Mouse (Mus musculus): ENCODE measurements around the gene Mettl14. TPM values are rescaled to one million over a fixed set of nuclear protein-coding genes. Genes with fewer than 3 reads are reported as not detected.

Mettl14 gene
- polyA plus RNA-seq, 1 experiment from 2014 or later = 17.9 TPM

GRCm38 (mm10) chr3:123335480-123335879, 50.4 kb downstream of the Mettl14 start:
- ATAC-seq (replicated peaks; ENCODE audit: insufficient number of reproducible peaks, low FRiP score, low TSS enrichment) = no peak
- no peaks in the 10 kb centered on the region for H3K9me3 ChIP-seq (replicated peaks; ENCODE audit: control insufficient read depth, low read length)
- H3K4me1 ChIP-seq (ENCODE audit: control insufficient read depth, insufficient read depth, low read length) = peaks cover 22% of the 10 kb centered on the region
- H3K36me3 ChIP-seq (ENCODE audit: control insufficient read depth, insufficient read depth, low read length) = 0 out of 2 replicates have a peak, but pooled peaks cover 2% of the 10 kb centered on the region
- H3K27ac ChIP-seq (ENCODE audit: low read depth, low read length) = no peak overlapping the region
- H3K9ac ChIP-seq (ENCODE audit: low read depth, low read length) = no peak overlapping the region
- no peak overlapping the region for H3K4me2 ChIP-seq
- H3K27me3 ChIP-seq (ENCODE audit: control insufficient read depth, insufficient read depth, low read length) = no peaks in the 10 kb centered on the region
- H3K4me3 ChIP-seq (ENCODE audit: low read depth, low read length) = no peak overlapping the region
- 45% methylated on average over 3 of the region's 3 CpGs for WGBS (ENCODE audit: insufficient replicate concordance)

GRCm38 (mm10) chr3:123334947-123335346, 51.0 kb downstream of the Mettl14 start:
- 0 out of 2 replicates have a peak, but pooled peaks cover 3% of the 10 kb centered on the region for H3K36me3 ChIP-seq (ENCODE audit: control insufficient read depth, insufficient read depth, low read length)
- WGBS (ENCODE audit: insufficient replicate concordance) = 47% methylated on average over 7 of the region's 7 CpGs
- no peak overlapping the region for H3K4me2 ChIP-seq
- no peak overlapping the region for H3K4me3 ChIP-seq (ENCODE audit: low read depth, low read length)
- no peaks in the 10 kb centered on the region for H3K9me3 ChIP-seq (replicated peaks; ENCODE audit: control insufficient read depth, low read length)
- H3K4me1 ChIP-seq (ENCODE audit: control insufficient read depth, insufficient read depth, low read length) = peaks cover 22% of the 10 kb centered on the region
- H3K27ac ChIP-seq (ENCODE audit: low read depth, low read length) = peak overlapping the region; percentile 67
- no peak for ATAC-seq (replicated peaks; ENCODE audit: insufficient number of reproducible peaks, low FRiP score, low TSS enrichment)
- H3K9ac ChIP-seq (ENCODE audit: low read depth, low read length) = no peak overlapping the region
- H3K27me3 ChIP-seq (ENCODE audit: control insufficient read depth, insufficient read depth, low read length) = no peaks in the 10 kb centered on the region

GRCm38 (mm10) chr3:123333055-123333424, 52.9 kb downstream of the Mettl14 start:
- H3K36me3 ChIP-seq (ENCODE audit: control insufficient read depth, insufficient read depth, low read length) = 0 out of 2 replicates have a peak, but pooled peaks cover 5% of the 10 kb centered on the region
- H3K27me3 ChIP-seq (ENCODE audit: control insufficient read depth, insufficient read depth, low read length) = no peaks in the 10 kb centered on the region
- H3K27ac ChIP-seq (ENCODE audit: low read depth, low read length) = no peak overlapping the region; the same call in 1 of the 2 replicates
- H3K4me1 ChIP-seq (ENCODE audit: control insufficient read depth, insufficient read depth, low read length) = peaks cover 22% of the 10 kb centered on the region
- no peak overlapping the region for H3K9ac ChIP-seq (ENCODE audit: low read depth, low read length)
- H3K4me3 ChIP-seq (ENCODE audit: low read depth, low read length) = no peak overlapping the region
- no peaks in the 10 kb centered on the region for H3K9me3 ChIP-seq (replicated peaks; ENCODE audit: control insufficient read depth, low read length)
- 23% methylated on average over 4 of the region's 4 CpGs for WGBS (ENCODE audit: insufficient replicate concordance)
- no peak overlapping the region for H3K4me2 ChIP-seq
- ATAC-seq (replicated peaks; ENCODE audit: insufficient number of reproducible peaks, low FRiP score, low TSS enrichment) = no peak

GRCm38 (mm10) chr3:123332330-123333054, 53.4 kb downstream of the Mettl14 start:
- peaks cover 22% of the 10 kb centered on the region for H3K4me1 ChIP-seq (ENCODE audit: control insufficient read depth, insufficient read depth, low read length)
- H3K27ac ChIP-seq (ENCODE audit: low read depth, low read length) = no peak overlapping the region; the same call in 1 of the 2 replicates
- no peak for ATAC-seq (replicated peaks; ENCODE audit: insufficient number of reproducible peaks, low FRiP score, low TSS enrichment)
- no peak overlapping the region for H3K4me3 ChIP-seq (ENCODE audit: low read depth, low read length)
- H3K36me3 ChIP-seq (ENCODE audit: control insufficient read depth, insufficient read depth, low read length) = 0 out of 2 replicates have a peak, but pooled peaks cover 6% of the 10 kb centered on the region
- 84% methylated on average over 2 of the region's 2 CpGs for WGBS (ENCODE audit: insufficient replicate concordance)
- H3K27me3 ChIP-seq (ENCODE audit: control insufficient read depth, insufficient read depth, low read length) = no peaks in the 10 kb centered on the region
- no peak overlapping the region for H3K4me2 ChIP-seq
- no peak overlapping the region for H3K9ac ChIP-seq (ENCODE audit: low read depth, low read length)
- no peaks in the 10 kb centered on the region for H3K9me3 ChIP-seq (replicated peaks; ENCODE audit: control insufficient read depth, low read length)

DNA sequence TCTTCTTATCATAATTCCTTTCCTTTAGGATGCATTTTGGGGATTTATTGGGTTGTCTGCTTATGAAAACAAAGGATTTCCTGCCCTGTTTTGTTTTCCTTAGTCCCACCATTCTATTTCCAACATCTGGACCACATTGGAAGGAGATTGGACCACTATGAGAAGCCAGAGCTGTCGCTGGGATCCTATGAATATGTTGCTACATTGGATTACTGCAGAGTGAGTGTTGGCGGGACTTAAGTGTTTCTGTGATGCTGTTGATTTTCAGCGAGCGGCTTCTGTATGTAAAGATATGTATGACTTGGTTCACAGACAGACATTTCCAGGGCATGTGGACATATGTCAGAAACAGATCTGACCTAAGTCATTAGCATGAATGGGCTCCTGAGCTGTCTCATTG, 55.7 kb downstream of the Mettl14 start:
- Histone ChIP-seq H3K27ac (ENCODE audit: low read depth, low read length) (no peak overlapping the region), H3K4me1 (ENCODE audit: control insufficient read depth, insufficient read depth, low read length) (peaks cover 27% of the 10 kb centered on the region), H3K36me3 (ENCODE audit: control insufficient read depth, insufficient read depth, low read length) (0 out of 2 replicates have a peak, but pooled peaks cover 10% of the 10 kb centered on the region), H3K4me2 (no peak overlapping the region), H3K9me3 (replicated peaks; ENCODE audit: control insufficient read depth, low read length) (no peaks in the 10 kb centered on the region), H3K9ac (ENCODE audit: low read depth, low read length) (no peak overlapping the region), H3K27me3 (ENCODE audit: control insufficient read depth, insufficient read depth, low read length) (no peaks in the 10 kb centered on the region), H3K4me3 (ENCODE audit: low read depth, low read length) (no peak overlapping the region)
- no peak for ATAC-seq (replicated peaks; ENCODE audit: insufficient number of reproducible peaks, low FRiP score, low TSS enrichment)
- 61% methylated on average over 4 of the region's 4 CpGs for WGBS (ENCODE audit: insufficient replicate concordance)

DNA sequence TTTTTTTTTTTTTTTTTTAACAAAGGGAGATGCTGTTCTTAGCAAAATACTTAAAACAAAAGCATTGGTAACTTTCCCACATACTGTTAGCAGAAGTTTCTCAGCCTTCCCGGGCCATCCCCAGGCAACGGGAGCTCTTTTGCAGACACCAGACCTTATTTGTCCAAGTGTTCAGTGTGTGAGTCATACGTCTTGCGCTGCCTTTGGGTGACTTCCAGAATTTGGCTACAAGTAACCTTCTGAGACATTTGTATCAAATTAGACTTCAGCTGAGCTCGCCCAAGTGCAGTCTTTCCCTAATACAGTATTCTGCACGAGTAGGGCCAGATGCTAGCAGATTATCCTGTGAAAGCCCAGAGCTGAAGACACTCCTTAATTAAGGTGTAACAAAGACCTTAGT, 56.7 kb downstream of the Mettl14 start:
- Histone ChIP-seq H3K27ac (ENCODE audit: low read depth, low read length) (0 out of 2 replicates have a peak overlapping the region, but pooled peaks have one; percentile 15), H3K4me1 (ENCODE audit: control insufficient read depth, insufficient read depth, low read length) (peaks cover 27% of the 10 kb centered on the region), H3K36me3 (ENCODE audit: control insufficient read depth, insufficient read depth, low read length) (0 out of 2 replicates have a peak, but pooled peaks cover 10% of the 10 kb centered on the region), H3K4me3 (ENCODE audit: low read depth, low read length) (no peak overlapping the region), H3K9ac (ENCODE audit: low read depth, low read length) (no peak overlapping the region), H3K27me3 (ENCODE audit: control insufficient read depth, insufficient read depth, low read length) (no peaks in the 10 kb centered on the region), H3K9me3 (replicated peaks; ENCODE audit: control insufficient read depth, low read length) (no peaks in the 10 kb centered on the region), H3K4me2 (no peak overlapping the region)
- 47% methylated on average over 6 of the region's 6 CpGs for WGBS (ENCODE audit: insufficient replicate concordance)
- no peak for ATAC-seq (replicated peaks; ENCODE audit: insufficient number of reproducible peaks, low FRiP score, low TSS enrichment)

DNA sequence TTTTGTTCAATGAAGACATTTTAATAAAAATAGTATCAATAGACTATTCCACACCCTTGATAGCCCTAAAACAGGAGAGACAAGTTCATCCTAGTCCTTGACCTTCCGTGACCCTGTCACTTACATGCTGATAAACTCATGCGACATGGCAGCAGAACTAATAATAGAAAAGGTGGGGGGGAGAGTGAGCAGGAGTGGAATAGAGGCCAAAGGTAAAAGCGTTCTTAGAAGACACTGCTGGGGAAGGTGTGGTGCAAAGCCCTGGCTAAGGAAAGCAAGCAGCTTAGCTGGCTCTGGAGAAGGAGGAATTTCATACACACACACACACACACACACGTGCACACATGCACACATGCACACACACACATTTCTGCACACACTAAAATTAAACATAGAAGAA, 61.6 kb downstream of the Mettl14 start:
- WGBS (ENCODE audit: insufficient replicate concordance) = 24% methylated on average over 4 of the region's 4 CpGs
- Histone ChIP-seq H3K27me3 (ENCODE audit: control insufficient read depth, insufficient read depth, low read length) (no peaks in the 10 kb centered on the region), H3K9me3 (replicated peaks; ENCODE audit: control insufficient read depth, low read length) (no peaks in the 10 kb centered on the region), H3K36me3 (ENCODE audit: control insufficient read depth, insufficient read depth, low read length) (0 out of 2 replicates have a peak, but pooled peaks cover 7% of the 10 kb centered on the region), H3K4me2 (peak overlapping the region; percentile 48), H3K4me1 (ENCODE audit: control insufficient read depth, insufficient read depth, low read length) (peaks cover 23% of the 10 kb centered on the region), H3K4me3 (ENCODE audit: low read depth, low read length) (peak overlapping the region; percentile 15; the same call in 1 of the 2 replicates), H3K9ac (ENCODE audit: low read depth, low read length) (0 out of 2 replicates have a peak overlapping the region, but pooled peaks have one; percentile 18), H3K27ac (ENCODE audit: low read depth, low read length) (peak overlapping the region; percentile 76)
- no peak for ATAC-seq (replicated peaks; ENCODE audit: insufficient number of reproducible peaks, low FRiP score, low TSS enrichment)

DNA sequence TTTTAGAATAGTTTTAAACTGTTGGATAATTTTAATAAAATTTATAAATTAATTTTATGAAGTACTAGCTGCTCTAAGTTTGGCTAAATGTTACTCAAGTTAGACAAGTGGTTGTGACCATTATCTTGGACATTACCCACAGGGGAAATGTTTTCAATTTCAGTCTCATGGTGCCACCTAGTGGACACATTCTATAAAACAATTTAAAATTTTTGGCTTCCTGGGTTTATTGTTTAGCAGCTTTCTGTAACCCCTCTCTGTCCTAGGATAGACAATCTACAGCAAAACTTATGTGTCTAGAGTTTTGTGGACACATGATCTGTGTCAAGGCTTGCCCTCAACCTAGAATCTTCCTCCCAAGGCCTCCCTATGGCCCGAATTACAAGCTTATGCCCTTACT, 63.8 kb downstream of the Mettl14 start:
- Histone ChIP-seq H3K9ac (ENCODE audit: low read depth, low read length) (no peak overlapping the region), H3K27me3 (ENCODE audit: control insufficient read depth, insufficient read depth, low read length) (no peaks in the 10 kb centered on the region), H3K4me2 (no peak overlapping the region), H3K4me3 (ENCODE audit: low read depth, low read length) (no peak overlapping the region), H3K27ac (ENCODE audit: low read depth, low read length) (no peak overlapping the region), H3K4me1 (ENCODE audit: control insufficient read depth, insufficient read depth, low read length) (peaks cover 28% of the 10 kb centered on the region), H3K36me3 (ENCODE audit: control insufficient read depth, insufficient read depth, low read length) (0 out of 2 replicates have a peak, but pooled peaks cover 1% of the 10 kb centered on the region), H3K9me3 (replicated peaks; ENCODE audit: control insufficient read depth, low read length) (no peaks in the 10 kb centered on the region)
- 40% methylated on average over 1 of the region's 1 CpGs for WGBS (ENCODE audit: insufficient replicate concordance)
- ATAC-seq (replicated peaks; ENCODE audit: insufficient number of reproducible peaks, low FRiP score, low TSS enrichment) = no peak

- Histone ChIP-seq H3K27me3 (ENCODE audit: control insufficient read depth, insufficient read depth, low read length) (no peaks in the 10 kb centered on the region), H3K4me2 (no peak overlapping the region), H3K4me1 (ENCODE audit: control insufficient read depth, insufficient read depth, low read length) (peaks cover 30% of the 10 kb centered on the region), H3K27ac (ENCODE audit: low read depth, low read length) (no peak overlapping the region), H3K4me3 (ENCODE audit: low read depth, low read length) (no peak overlapping the region), H3K9ac (ENCODE audit: low read depth, low read length) (no peak overlapping the region), H3K36me3 (ENCODE audit: control insufficient read depth, insufficient read depth, low read length) (no peaks in the 10 kb centered on the region), H3K9me3 (replicated peaks; ENCODE audit: control insufficient read depth, low read length) (no peaks in the 10 kb centered on the region)
- WGBS (ENCODE audit: insufficient replicate concordance) = 78% methylated on average over 6 of the region's 6 CpGs
- ATAC-seq (replicated peaks; ENCODE audit: insufficient number of reproducible peaks, low FRiP score, low TSS enrichment) = no peak
Observed at GRCm38 (mm10) chr3:123321612-123322011, 64.3 kb downstream of the Mettl14 start.
